Mouse (Mus musculus) forebrain, embryonic 10.5 days (tissue): Measurements from ENCODE around the gene Eef1b2. TPM values are rescaled to one million over a fixed set of nuclear protein-coding genes. Genes with fewer than 3 reads are reported as not detected.
A peak's percentile ranks its signal among the peaks of the same experiment; 100 is the strongest.
"Not testable (repeated sequence)": the region's sequence is repeated elsewhere in the genome, so short reads cannot be mapped to it uniquely, and the experiment has no call there.

Experiments
- DNase-seq: peaks from one replicate; pipeline ENCODE4 v3.0.0-alpha.2; 2017; ENCODE audit warnings: low spot score; ENCODE audit errors: extremely low spot score
- H3K27ac ChIP-seq: fragments of 300-500 bp; sonication (generic); 2 replicates; pipeline ENCODE4 v1.5.1; 2016; ENCODE audit warnings: mild to moderate bottlenecking
- H3K27me3 ChIP-seq: fragments of 300-500 bp; sonication (generic); 2 replicates; pipeline ENCODE4 v1.6.1; 2016; ENCODE audit warnings: mild to moderate bottlenecking; ENCODE audit not compliant: poor library complexity, severe bottlenecking
- H3K36me3 ChIP-seq: fragments of 300-500 bp; sonication (generic); replicated peaks from 2 replicates; pipeline ENCODE4 v1.6.1; 2016; ENCODE audit warnings: mild to moderate bottlenecking, moderate library complexity
- H3K4me1 ChIP-seq: fragments of 300-500 bp; sonication (generic); 2 replicates; pipeline ENCODE4 v1.6.1; 2016
- H3K4me3 ChIP-seq: fragments of 300-500 bp; sonication (generic); 2 replicates; pipeline ENCODE4 v1.5.1; 2016; ENCODE audit warnings: mild to moderate bottlenecking, moderate library complexity
- H3K9me3 ChIP-seq: fragments of 300-500 bp; sonication (generic); 2 replicates; pipeline ENCODE4 v1.6.1; 2016; ENCODE audit warnings: mild to moderate bottlenecking, moderate library complexity
- WGBS: fragments of 180-500 bp; shearing (Covaris S2); methylation state at CpG from one replicate; pipeline ENCODE4 v1.1.7; 2016; 5-methylcytosine and 5-hydroxymethylcytosine counted together
- polyA plus RNA-seq: library from polyadenylated mRNA; unstranded; fragments of >200 nt; fragmentation: Nextera tagmentation; extraction: Ambion mirVana; gene quantifications from 2 replicates; pipeline ENCODE4 v1.2.1, GENCODE M21; 2016

Eef1b2 gene
- 642 and 649 TPM in 2 replicates for polyA plus RNA-seq

DNA sequence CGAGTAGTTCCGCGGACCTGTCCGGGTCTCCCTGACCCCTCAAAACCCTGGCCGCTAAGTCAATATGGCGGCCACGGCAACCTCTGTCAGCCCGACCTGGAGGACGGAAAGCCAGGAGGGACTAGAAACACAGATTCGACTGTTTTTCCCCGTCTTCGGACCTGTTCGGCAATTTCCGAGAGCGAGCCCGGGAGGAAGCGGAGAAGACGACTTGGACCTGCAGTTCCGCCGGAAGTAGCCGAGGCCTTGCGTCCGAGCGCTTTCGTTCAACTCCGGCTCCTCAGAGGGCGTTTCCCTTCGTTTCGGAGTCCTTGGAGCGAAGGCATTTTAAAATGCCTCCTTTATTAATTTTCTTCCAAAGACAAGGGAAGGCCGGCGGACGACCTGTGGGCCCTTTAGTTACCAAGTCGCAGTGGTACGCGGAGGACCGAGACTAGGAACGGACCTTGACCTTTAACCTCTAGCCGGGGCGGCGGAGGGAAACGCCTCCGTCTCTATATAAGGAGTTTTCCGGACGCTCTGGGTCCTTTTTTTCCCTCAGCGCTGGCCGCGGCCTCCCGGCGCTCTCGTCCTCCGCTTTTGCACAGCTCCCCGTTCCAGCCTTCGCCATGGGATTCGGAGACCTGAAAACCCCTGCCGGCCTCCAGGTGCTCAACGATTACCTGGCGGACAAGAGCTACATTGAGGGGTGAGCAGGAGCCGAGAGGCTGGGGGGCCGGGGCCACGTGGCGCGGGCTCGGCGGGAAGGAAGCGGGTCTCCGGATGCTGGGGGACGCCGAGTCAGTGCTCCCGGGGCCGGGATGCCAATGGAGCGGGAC is at the start of gene Eef1b2, which contains the start of gene Ndufs1:
Gene Eef1b2, plus strand, starts transcription at position 222 of the 818 bp plus-strand sequence.
Gene Ndufs1, minus strand, starts transcription at position 230 of the 818 bp plus-strand sequence.
- Histone ChIP-seq H3K27ac (peak within 1 kb of the TSS; percentile 95), H3K27me3 (no peaks in the 10 kb centered on the region), H3K36me3 (peaks cover 50% of the 10 kb centered on the region), H3K4me1 (peaks cover 32% of the 10 kb centered on the region), H3K4me3 (peak within 1 kb of the TSS; percentile 95), H3K9me3 (no peaks in the 10 kb centered on the region)
- peak; percentile 97 for DNase-seq
- under 1% methylated on average over 72 of the region's 72 CpGs for WGBS

DNA sequence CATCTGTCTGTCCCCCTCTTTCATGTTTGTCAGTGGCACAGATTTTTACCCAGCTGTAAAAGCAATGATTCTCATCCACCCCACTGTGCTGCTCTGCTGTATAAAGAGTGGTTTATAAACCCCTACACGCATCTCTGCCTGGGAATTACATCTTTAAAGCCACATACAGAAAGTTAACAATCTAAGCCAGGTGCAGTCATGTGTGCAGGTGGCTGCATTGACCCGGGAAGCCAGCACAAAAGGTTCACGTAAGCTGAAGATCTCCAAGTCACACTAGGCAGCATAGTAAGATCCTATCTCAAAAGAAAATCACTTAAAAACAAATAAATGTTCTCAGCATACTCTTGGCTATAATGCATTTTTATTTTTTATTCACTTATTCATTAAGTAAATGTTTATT is 47.4 kb upstream of the Eef1b2 start:
- H3K27ac ChIP-seq = peak overlapping the region; percentile 56
- 45% methylated on average over 3 of the region's 3 CpGs for WGBS
- no peaks in the 10 kb centered on the region for H3K27me3 ChIP-seq
- H3K4me3 ChIP-seq = peak overlapping the region; percentile 44
- H3K4me1 ChIP-seq = peaks cover 15% of the 10 kb centered on the region
- H3K9me3 ChIP-seq = peaks cover 3% of the 10 kb centered on the region; the same call in 1 of the 2 replicates
- H3K36me3 ChIP-seq = peaks cover 30% of the 10 kb centered on the region
- no peak for DNase-seq

DNA sequence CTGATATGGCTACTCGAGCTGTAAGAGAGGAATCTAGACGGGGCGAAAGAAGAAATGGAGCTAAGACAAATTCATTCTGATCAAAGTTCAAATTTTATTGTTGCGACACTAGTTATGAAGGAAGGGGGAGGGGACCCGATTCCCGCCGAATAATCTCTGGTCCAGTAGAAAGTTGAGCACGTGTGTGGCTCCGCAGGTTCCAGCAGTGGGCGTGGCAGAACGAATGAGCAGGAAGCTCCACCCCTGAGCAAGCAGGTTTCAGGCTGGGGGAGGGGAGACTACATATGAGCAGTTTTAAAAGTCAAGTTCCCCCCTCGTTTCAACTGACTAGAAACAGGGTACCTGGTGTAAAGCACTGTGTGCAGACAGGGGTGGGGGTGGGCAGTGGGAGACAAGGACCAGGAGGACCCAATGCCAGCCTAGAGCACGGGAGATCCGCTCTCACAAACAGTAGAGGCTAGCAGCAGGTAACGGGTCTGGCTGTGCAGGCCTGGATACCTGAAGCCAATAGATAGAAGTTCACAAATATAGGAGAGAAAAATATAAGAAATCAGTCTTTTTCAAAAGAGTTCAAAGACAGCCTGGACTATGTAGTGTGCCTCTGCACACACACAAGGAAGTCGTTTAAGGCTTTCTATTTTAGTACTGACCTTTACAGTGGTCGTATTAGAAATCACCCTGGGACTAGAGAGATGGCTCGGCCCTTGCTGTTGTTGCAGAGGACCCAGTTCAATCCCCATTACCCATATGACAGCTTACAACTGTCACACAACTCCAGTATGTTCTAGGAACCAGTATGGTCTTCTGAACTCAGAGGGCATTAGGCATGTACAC is 46.6 kb upstream of the Eef1b2 start:
- H3K27ac ChIP-seq = peak overlapping the region; percentile 81
- DNase-seq = peak; percentile 25
- H3K27me3 ChIP-seq = no peaks in the 10 kb centered on the region
- H3K4me1 ChIP-seq = peaks cover 15% of the 10 kb centered on the region
- H3K4me3 ChIP-seq = peak overlapping the region; percentile 44
- H3K9me3 ChIP-seq = peaks cover 3% of the 10 kb centered on the region; the same call in 1 of the 2 replicates
- H3K36me3 ChIP-seq = peaks cover 25% of the 10 kb centered on the region
- 27% methylated on average over 18 of the region's 18 CpGs for WGBS

GRCm38 (mm10) chr1:63130883-63131282 is 45.7 kb upstream of the Eef1b2 start:
- Histone ChIP-seq H3K9me3 (peaks cover 3% of the 10 kb centered on the region; the same call in 1 of the 2 replicates), H3K4me1 (peaks cover 15% of the 10 kb centered on the region), H3K27me3 (no peaks in the 10 kb centered on the region), H3K4me3 (no peak overlapping the region), H3K27ac (no peak overlapping the region), H3K36me3 (peaks cover 17% of the 10 kb centered on the region)
- no peak for DNase-seq
- 88% methylated on average over 2 of the region's 2 CpGs for WGBS

DNA sequence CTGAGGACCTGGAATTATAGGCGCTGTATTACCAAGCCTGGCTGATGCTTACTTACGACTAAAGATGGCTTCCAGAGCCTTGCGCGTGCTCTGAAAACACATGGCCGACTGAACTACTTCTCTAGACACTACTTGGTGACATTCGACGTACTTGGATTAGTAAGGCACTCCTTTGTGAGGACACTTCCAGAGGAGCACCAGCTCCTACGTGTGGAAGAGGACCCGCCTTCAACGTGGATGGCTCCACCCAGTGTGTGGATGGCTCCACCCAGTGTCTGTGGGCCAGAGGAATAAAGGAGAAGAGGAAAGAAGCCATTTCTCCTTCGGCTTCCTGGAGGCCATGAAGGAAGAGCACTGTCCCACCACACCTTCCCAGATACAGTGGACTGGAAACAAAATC is 44.9 kb upstream of the Eef1b2 start:
- 91% methylated on average over 11 of the region's 11 CpGs for WGBS
- H3K4me1 ChIP-seq = peaks cover 15% of the 10 kb centered on the region
- no peak overlapping the region for H3K4me3 ChIP-seq
- H3K36me3 ChIP-seq = peaks cover 12% of the 10 kb centered on the region
- no peak for DNase-seq
- no peaks in the 10 kb centered on the region for H3K27me3 ChIP-seq
- no peak overlapping the region for H3K27ac ChIP-seq
- peaks cover 3% of the 10 kb centered on the region; the same call in 1 of the 2 replicates for H3K9me3 ChIP-seq

DNA sequence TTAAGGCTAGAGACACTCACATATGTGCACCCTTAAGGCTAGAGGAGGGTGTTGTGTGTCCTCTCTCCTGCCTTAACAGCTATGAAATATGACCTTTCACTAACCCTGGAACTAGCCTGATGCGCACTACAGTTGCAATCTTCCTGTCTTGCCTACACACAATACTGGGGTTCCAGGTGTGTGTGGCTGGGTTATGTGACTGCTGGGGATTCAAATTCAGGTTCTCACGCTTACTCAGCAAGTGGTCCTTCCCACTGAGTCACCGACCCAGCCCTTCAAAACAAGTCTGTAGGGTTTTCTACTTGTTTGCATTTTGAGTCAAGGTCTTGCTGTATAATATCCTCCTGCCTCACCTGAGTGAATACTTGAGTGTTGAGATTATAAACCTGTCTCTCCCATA is 42.1 kb upstream of the Eef1b2 start:
- WGBS = 85% methylated on average over 3 of the region's 3 CpGs
- no peak overlapping the region for H3K4me3 ChIP-seq
- H3K36me3 ChIP-seq = peaks cover 21% of the 10 kb centered on the region
- no peaks in the 10 kb centered on the region for H3K27me3 ChIP-seq
- DNase-seq = no peak
- no peak overlapping the region for H3K27ac ChIP-seq
- H3K4me1 ChIP-seq = peaks cover 8% of the 10 kb centered on the region
- H3K9me3 ChIP-seq = no peaks in the 10 kb centered on the region

GRCm38 (mm10) chr1:63137971-63138370 is 38.7 kb upstream of the Eef1b2 start:
- Histone ChIP-seq H3K4me1 (no peaks in the 10 kb centered on the region), H3K4me3 (no peak overlapping the region), H3K36me3 (peaks cover 49% of the 10 kb centered on the region), H3K27me3 (no peaks in the 10 kb centered on the region), H3K9me3 (no peaks in the 10 kb centered on the region), H3K27ac (no peak overlapping the region)
- DNase-seq = no peak
- WGBS = 89% methylated on average over 2 of the region's 2 CpGs

DNA sequence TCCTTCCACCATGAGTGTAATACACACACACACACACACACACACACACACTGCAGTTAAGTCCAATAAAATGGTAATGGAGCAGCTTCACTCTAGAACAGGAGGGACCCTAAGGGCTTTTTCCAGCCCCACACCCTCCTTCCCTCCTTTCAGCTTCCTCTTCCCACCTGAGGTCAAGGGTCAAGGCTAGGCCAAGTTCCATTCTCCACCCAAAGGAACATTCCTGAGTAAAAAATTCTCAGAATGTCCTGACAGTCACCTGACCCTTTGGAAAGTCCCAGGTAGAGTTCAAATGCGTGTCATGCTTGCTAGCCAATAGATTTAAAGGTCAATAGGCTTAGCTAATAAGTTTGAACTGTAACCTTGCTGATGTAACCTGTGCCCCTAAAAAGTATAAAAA is 38.0 kb upstream of the Eef1b2 start:
- not testable (repeated sequence) for H3K27me3 ChIP-seq, DNase-seq, H3K27ac ChIP-seq, H3K4me3 ChIP-seq, H3K4me1 ChIP-seq, H3K9me3 ChIP-seq
- peaks cover 55% of the 10 kb centered on the region for H3K36me3 ChIP-seq
- 94% methylated on average over 1 of the region's 1 CpGs for WGBS

GRCm38 (mm10) chr1:63140231-63140630 is 36.4 kb upstream of the Eef1b2 start:
- 95% methylated on average over 13 of the region's 13 CpGs for WGBS
- Histone ChIP-seq H3K36me3 (peaks cover 72% of the 10 kb centered on the region), H3K27me3 (no peaks in the 10 kb centered on the region), H3K4me1 (no peaks in the 10 kb centered on the region), H3K4me3 (no peak overlapping the region), H3K9me3 (no peaks in the 10 kb centered on the region), H3K27ac (no peak overlapping the region)
- DNase-seq = no peak

GRCm38 (mm10) chr1:63168638-63169037 is 8.0 kb upstream of the Eef1b2 start:
- H3K4me1 ChIP-seq = no peaks in the 10 kb centered on the region
- peaks cover 88% of the 10 kb centered on the region for H3K36me3 ChIP-seq
- H3K27me3 ChIP-seq = no peaks in the 10 kb centered on the region
- H3K27ac ChIP-seq = no peak overlapping the region
- no peak overlapping the region for H3K4me3 ChIP-seq
- DNase-seq = no peak
- no peaks in the 10 kb centered on the region for H3K9me3 ChIP-seq
- 81% methylated on average over 2 of the region's 2 CpGs for WGBS

GRCm38 (mm10) chr1:63175853-63176252 is 772 bp upstream of the Eef1b2 start:
- no peaks in the 10 kb centered on the region for H3K9me3 ChIP-seq
- H3K36me3 ChIP-seq = peaks cover 53% of the 10 kb centered on the region
- H3K27me3 ChIP-seq = no peaks in the 10 kb centered on the region
- H3K4me3 ChIP-seq = peak overlapping the region; percentile 95
- H3K4me1 ChIP-seq = peaks cover 29% of the 10 kb centered on the region
- WGBS = 10% methylated on average over 11 of the region's 11 CpGs
- DNase-seq = no peak
- H3K27ac ChIP-seq = peak overlapping the region; percentile 95

GRCm38 (mm10) chr1:63176259-63176603 is 394 bp upstream of the Eef1b2 start:
- peak overlapping the region; percentile 95 for H3K27ac ChIP-seq
- H3K4me1 ChIP-seq = peaks cover 29% of the 10 kb centered on the region
- H3K36me3 ChIP-seq = peaks cover 51% of the 10 kb centered on the region
- no peak for DNase-seq
- no peaks in the 10 kb centered on the region for H3K9me3 ChIP-seq
- H3K4me3 ChIP-seq = peak overlapping the region; percentile 95
- under 1% methylated on average over 14 of the region's 14 CpGs for WGBS
- no peaks in the 10 kb centered on the region for H3K27me3 ChIP-seq

GRCm38 (mm10) chr1:63178308-63178707 is 1.7 kb downstream of the Eef1b2 start:
- peaks cover 52% of the 10 kb centered on the region for H3K36me3 ChIP-seq
- no peak for DNase-seq
- WGBS = 85% methylated on average over 3 of the region's 3 CpGs
- peak overlapping the region; percentile 95 for H3K4me3 ChIP-seq
- peaks cover 32% of the 10 kb centered on the region for H3K4me1 ChIP-seq
- peak overlapping the region; percentile 95 for H3K27ac ChIP-seq
- no peaks in the 10 kb centered on the region for H3K27me3 ChIP-seq
- H3K9me3 ChIP-seq = no peaks in the 10 kb centered on the region
